Comparison of ENCODE assay signal across 11 mouse cellular contexts in the genomic region with DNA sequence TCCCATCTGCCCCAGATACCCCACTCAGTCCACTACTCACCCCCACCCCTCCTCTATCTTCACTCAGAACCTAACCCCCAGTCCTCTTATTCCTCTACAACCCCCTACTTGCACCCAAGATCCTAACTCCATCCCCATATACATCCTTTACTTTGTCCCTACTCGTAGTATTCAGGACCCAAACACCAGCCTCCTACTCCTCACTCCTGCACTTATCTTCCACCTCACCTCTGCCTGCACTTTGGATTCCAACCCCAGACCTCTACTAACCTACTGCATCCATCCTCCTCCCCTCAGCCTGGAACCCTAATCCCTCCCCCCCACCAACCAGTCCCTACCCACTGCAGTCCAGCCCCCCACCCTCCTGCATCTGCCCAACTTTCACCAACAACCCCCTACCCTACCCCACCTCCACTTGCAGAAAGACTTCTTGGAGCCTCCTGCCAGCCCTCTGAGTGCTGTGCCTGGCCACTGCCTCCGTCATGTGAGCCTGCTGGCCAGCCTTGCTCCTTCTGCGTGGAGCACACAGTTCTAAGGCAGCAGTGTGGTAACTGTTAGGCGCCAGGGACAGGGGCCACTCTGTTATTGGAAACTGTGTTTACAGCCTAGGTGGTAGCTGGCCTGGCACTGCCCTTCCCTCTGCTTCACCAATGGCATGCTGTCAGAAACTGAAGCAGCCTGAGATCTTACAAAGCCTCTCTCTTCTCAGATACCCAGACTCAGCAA. TPM values are rescaled to one million over a fixed set of nuclear protein-coding genes. Genes with fewer than 3 reads are reported as not detected.
DNase-seq lines count a peak whose midpoint lies in the region; ATAC-seq and TF ChIP-seq lines count a peak whose summit lies in the region.
"Had no signal": no experiment of that assay in that cellular context is flagged by ENCODE, and none has a peak within 500 bp of the region (broad histone marks: within the 10 kb centered on the region; RNA-seq: fewer than 3 reads in every experiment).

No protein-coding gene starts in this region.

- no peak for ATAC-seq in heart, postnatal 0 days (ENCODE audit: insufficient read depth, low read depth)
- peak; percentile 10; the same call in 1 of the 2 replicates for ATAC-seq in lung, embryonic 15.5 days (ENCODE audit: borderline replicate concordance, extremely low read depth, low FRiP score, low TSS enrichment)
- ATAC-seq in intestine, embryonic 15.5 days = no peak
- ATAC-seq: midbrain, embryonic 15.5 days had no signal

- H3K27ac ChIP-seq in heart, postnatal 0 days (ENCODE audit: low read depth) = peak overlapping the region; percentile 64; the same call in 1 of the 2 replicates
- peak overlapping the region; percentile 42 for H3K27ac ChIP-seq in lung, embryonic 15.5 days
- 0 out of 2 replicates have a peak overlapping the region, but pooled peaks have one; percentile 10 for H3K27ac ChIP-seq in intestine, embryonic 15.5 days
- H3K27ac ChIP-seq in small intestine, adult 2 months (ENCODE audit: insufficient read depth, low read depth, low read length) = 0 out of 2 replicates have a peak overlapping the region, but pooled peaks have one; percentile 42
- H3K27ac ChIP-seq: limb, embryonic 12.5 days; midbrain, embryonic 15.5 days had no signal

- 67% methylated on average over 4 of the region's 4 CpGs for WGBS in heart, postnatal 0 days
- WGBS in lung, embryonic 15.5 days = 76% methylated on average over 4 of the region's 4 CpGs
- 70% methylated on average over 4 of the region's 4 CpGs for WGBS in intestine, embryonic 15.5 days
- 69% methylated on average over 4 of the region's 4 CpGs for WGBS in small intestine, adult 2 months

- H3K4me2 ChIP-seq in heart, postnatal 0 days (ENCODE audit: low read depth, low read length) = no peak overlapping the region
- H3K4me2 ChIP-seq in lung, embryonic 15.5 days = no peak overlapping the region
- no peak overlapping the region for H3K4me2 ChIP-seq in intestine, embryonic 15.5 days (replicated peaks)
- H3K4me2 ChIP-seq: limb, embryonic 12.5 days; midbrain, embryonic 15.5 days had no signal

- no peak overlapping the region for H3K4me3 ChIP-seq in heart, postnatal 0 days (ENCODE audit: low read depth, low read length)
- H3K4me3 ChIP-seq in lung, embryonic 15.5 days = no peak overlapping the region
- no peak overlapping the region for H3K4me3 ChIP-seq in intestine, embryonic 15.5 days (replicated peaks)
- H3K4me3 ChIP-seq in small intestine, adult 2 months (ENCODE audit: low read depth, low read length) = no peak overlapping the region
- H3K4me3 ChIP-seq: limb, embryonic 12.5 days; midbrain, embryonic 15.5 days had no signal

- no peak for TF ChIP-seq EP300 in heart, postnatal 0 days (IDR thresholded peaks at IDR 0.05; ENCODE audit: low read depth)

- TF ChIP-seq CTCF in heart, postnatal 0 days (IDR thresholded peaks at IDR 0.05; ENCODE audit: low read depth) = no peak
- TF ChIP-seq CTCF in small intestine, adult 2 months (IDR thresholded peaks at IDR 0.05; ENCODE audit: extremely low read depth, insufficient read length, insufficient replicate concordance, low read depth, low read length) = no peak

- no peaks in the 10 kb centered on the region for H3K9me3 ChIP-seq in heart, postnatal 0 days (replicated peaks; ENCODE audit: control insufficient read depth, low read length)
- no peaks in the 10 kb centered on the region for H3K9me3 ChIP-seq in lung, embryonic 15.5 days
- H3K9me3 ChIP-seq in intestine, embryonic 15.5 days = no peaks in the 10 kb centered on the region
- H3K9me3 ChIP-seq: limb, embryonic 12.5 days; midbrain, embryonic 15.5 days had no signal

- TF ChIP-seq POLR2A in small intestine, adult 2 months (IDR thresholded peaks at IDR 0.05; ENCODE audit: low read depth, low read length) = no peak

- no peak overlapping the region for H3K9ac ChIP-seq in heart, postnatal 0 days (replicated peaks; ENCODE audit: low read depth, low read length)
- H3K9ac ChIP-seq in lung, embryonic 15.5 days = no peak overlapping the region
- no peak overlapping the region for H3K9ac ChIP-seq in intestine, embryonic 15.5 days
- H3K9ac ChIP-seq: forebrain, postnatal 0 days; limb, embryonic 12.5 days; midbrain, embryonic 15.5 days had no signal

- DNase-seq in heart, postnatal 0 days (ENCODE audit: low spot score) = no peak
- DNase-seq in heart, adult 9 months (ENCODE audit: low spot score in 2 of 2) = no peak
- no peak for DNase-seq in lung, postnatal 4 days
- DNase-seq in cerebellum, postnatal 10 days = no peak
- DNase-seq: cerebellum, adult 18-20 months; forebrain, postnatal 0 days had no signal

- H3K36me3 ChIP-seq in heart, postnatal 0 days (replicated peaks; ENCODE audit: control insufficient read depth, insufficient read depth, low read length) = no peaks in the 10 kb centered on the region
- no peaks in the 10 kb centered on the region for H3K36me3 ChIP-seq in lung, embryonic 15.5 days
- no peaks in the 10 kb centered on the region for H3K36me3 ChIP-seq in intestine, embryonic 15.5 days
- no peaks in the 10 kb centered on the region; the same call in 1 of the 2 replicates for H3K36me3 ChIP-seq in small intestine, adult 2 months (ENCODE audit: control insufficient read depth, insufficient read depth, low read length)
- H3K36me3 ChIP-seq: midbrain, embryonic 15.5 days had no signal

- H3K27me3 ChIP-seq in heart, postnatal 0 days (ENCODE audit: control insufficient read depth, insufficient read depth, low read length) = no peaks in the 10 kb centered on the region
- no peaks in the 10 kb centered on the region for H3K27me3 ChIP-seq in lung, embryonic 15.5 days
- H3K27me3 ChIP-seq in intestine, embryonic 15.5 days (replicated peaks) = no peaks in the 10 kb centered on the region
- H3K27me3 ChIP-seq in small intestine, adult 2 months (ENCODE audit: control insufficient read depth, insufficient read depth, low read length) = no peaks in the 10 kb centered on the region
- H3K27me3 ChIP-seq: limb, embryonic 12.5 days; midbrain, embryonic 15.5 days had no signal

- H3K4me1 ChIP-seq in heart, postnatal 0 days (ENCODE audit: control insufficient read depth, insufficient read depth) = peaks cover 31% of the 10 kb centered on the region
- peaks cover 28% of the 10 kb centered on the region for H3K4me1 ChIP-seq in lung, embryonic 15.5 days
- H3K4me1 ChIP-seq in intestine, embryonic 15.5 days (replicated peaks) = peaks cover 40% of the 10 kb centered on the region
- peaks cover 51% of the 10 kb centered on the region for H3K4me1 ChIP-seq in small intestine, adult 2 months (ENCODE audit: control insufficient read depth, insufficient read depth, insufficient read length, low read length)
- H3K4me1 ChIP-seq: midbrain, embryonic 15.5 days had no signal

RNA-seq across cellular contexts. Expression of gene Dhrs3, which starts 14.5 kb away (rescaled TPM):
- total RNA-seq in heart, postnatal 0 days (2014; rRNA removed; ENCODE audit: low replicate concordance) = 17.3 and 45.0 TPM in 2 replicates
- polyA plus RNA-seq in heart, postnatal 0 days (2015; fragmentation: Nextera tagmentation; extraction: Ambion mirVana) = 39.0 and 46.6 TPM in 2 replicates
- 51.6 and 53.0 TPM in 2 replicates for polyA plus RNA-seq in lung, embryonic 15.5 days (2015; fragmentation: Nextera tagmentation; extraction: Ambion mirVana)
- polyA plus RNA-seq in intestine, embryonic 15.5 days (2015; fragmentation: Nextera tagmentation; extraction: Ambion mirVana) = 109 and 115 TPM in 2 replicates
- polyA plus RNA-seq in small intestine, adult 2 months (2012; rRNA removed) = 30.7 and 71.2 TPM in 2 replicates

Comparison
In these comparisons a context has a peak if more than half of its experiments do, and no peak if none do; other contexts are left out.
1. H3K27ac ChIP-seq: peak in every context shown above with its lines; median percentile 64 in heart, postnatal 0 days; 42 in lung, embryonic 15.5 days; 42 in small intestine, adult 2 months; 10 in intestine, embryonic 15.5 days.